Mouse (Mus musculus) T-helper 1 cell (primary cell): ENCODE data around the gene Tmem198.

ENCODE experiments used
- in situ Hi-C: fragments of 300-600 bp; cut with MboI, MseI; formaldehyde crosslinking; loops from one replicate; pipeline ENCODE4 v1.15.1; 2025; ENCODE audit warnings: high pct_unique_total_duplicates

The Tmem198 gene

GRCm38 (mm10) chr1:75455433-75455832, 23.9 kb upstream of the Tmem198 start:
- in situ Hi-C loops, result no loop called here

GRCm38 (mm10) chr1:75455948-75456347, 23.4 kb upstream of the Tmem198 start:
- in situ Hi-C loops, result no loop called here

GRCm38 (mm10) chr1:75456746-75457564, 22.4 kb upstream of the Tmem198 start:
- in situ Hi-C loops, result no loop called here

GRCm38 (mm10) chr1:75457710-75458024, 21.7 kb upstream of the Tmem198 start:
- in situ Hi-C loops, result no loop called here

GRCm38 (mm10) chr1:75458025-75458788, 21.1 kb upstream of the Tmem198 start:
- in situ Hi-C loops, result no loop called here

GRCm38 (mm10) chr1:75458789-75459684, 20.3 kb upstream of the Tmem198 start:
- in situ Hi-C loops, result no loop called here

GRCm38 (mm10) chr1:75460297-75460696, 19.0 kb upstream of the Tmem198 start:
- in situ Hi-C loops, result loop anchor here (5.0 to 10.0 kb wide), 3 partner anchors 123 to 405 kb away; partner anchors contain the start of gene Nhej1

GRCm38 (mm10) chr1:75462636-75463035, 16.7 kb upstream of the Tmem198 start:
- in situ Hi-C loops, result loop anchor here (5.0 to 10.0 kb wide), 3 partner anchors 125 to 408 kb away; partner anchors contain the start of gene Nhej1

- in situ Hi-C loops, result loop anchor here (5.0 to 10.0 kb wide), 3 partner anchors 126 to 409 kb away; partner anchors contain the start of gene Nhej1
Measured at GRCm38 (mm10) chr1:75463652-75464204, 15.6 kb upstream of the Tmem198 start.

- in situ Hi-C loops, result loop anchor here (10.0 kb wide), 2 partner anchors 343 to 413 kb away; partner anchors contain the start of gene Nhej1
Measured at GRCm38 (mm10) chr1:75467215-75467927, 12.0 kb upstream of the Tmem198 start.

GRCm38 (mm10) chr1:75469287-75469825, 10.0 kb upstream of the Tmem198 start:
- in situ Hi-C loops, result loop anchor here (10.0 kb wide), 2 partner anchors 345 to 415 kb away; partner anchors contain the start of gene Nhej1

GRCm38 (mm10) chr1:75476441-75476840, 2.9 kb upstream of the Tmem198 start:
- in situ Hi-C loops, result no loop called here

- in situ Hi-C loops, result no loop called here
Measured at GRCm38 (mm10) chr1:75477264-75477965, 1.9 kb upstream of the Tmem198 start.

GRCm38 (mm10) chr1:75477966-75478290, 1.4 kb upstream of the Tmem198 start:
- in situ Hi-C loops, result no loop called here

- in situ Hi-C loops, result no loop called here
Measured at GRCm38 (mm10) chr1:75478497-75478896, 835 bp upstream of the Tmem198 start.

- in situ Hi-C loops, result no loop called here
Measured at GRCm38 (mm10) chr1:75479635-75479989, 280 bp downstream of the Tmem198 start.

- in situ Hi-C loops, result loop anchor here (5.0 kb wide), 2 partner anchors 77 to 353 kb away; partner anchors contain the start of gene Nhej1
Measured at GRCm38 (mm10) chr1:75480036-75480435, 704 bp downstream of the Tmem198 start.

- in situ Hi-C loops, result loop anchor here (5.0 kb wide), 2 partner anchors 77 to 353 kb away; partner anchors contain the start of gene Nhej1
Measured at GRCm38 (mm10) chr1:75480735-75481134, 1.4 kb downstream of the Tmem198 start.

GRCm38 (mm10) chr1:75486561-75486960, 7.2 kb downstream of the Tmem198 start:
- in situ Hi-C loops, result no loop called here

- in situ Hi-C loops, result no loop called here
Measured at GRCm38 (mm10) chr1:75487040-75487404, 7.7 kb downstream of the Tmem198 start.
